Comparison of ENCODE assay signal across 8 mouse cellular contexts in genomic region chr19:46329031-46329641, GRCm38 (mm10). TPM values are rescaled to one million over a fixed set of nuclear protein-coding genes. Genes with fewer than 3 reads are reported as not detected.
DNase-seq lines count a peak whose midpoint lies in the region; ATAC-seq lines count a peak whose summit lies in the region.

No protein-coding gene starts in this region.

- DNase-seq in heart, adult 18-20 months, result peak; percentile 33 to 38
- DNase-seq in heart, postnatal 25 days (ENCODE audit: low spot score), result no peak
- peak; percentile 52 for DNase-seq in CD4-positive helper T cell, adult 2 months (ENCODE audit: low read depth, low spot score)
- DNase-seq in thymus, postnatal 10 days (ENCODE audit: low spot score in 2 of 2), result no peak

- WGBS in embryonic facial prominence, embryonic 13.5 days, result 2% methylated on average over 54 of the region's 54 CpGs
- WGBS in intestine, embryonic 15.5 days, result 2% methylated on average over 54 of the region's 54 CpGs
- WGBS in midbrain, embryonic 13.5 days, result under 1% methylated on average over 54 of the region's 54 CpGs

- peak overlapping the region; percentile 86 for H3K27ac ChIP-seq in embryonic facial prominence, embryonic 13.5 days
- H3K27ac ChIP-seq in intestine, embryonic 15.5 days, result peak overlapping the region; percentile 88
- H3K27ac ChIP-seq in midbrain, embryonic 13.5 days, result peak overlapping the region; percentile 96

- H3K4me3 ChIP-seq in embryonic facial prominence, embryonic 13.5 days, result peak overlapping the region; percentile 73
- H3K4me3 ChIP-seq in intestine, embryonic 15.5 days (replicated peaks), result peak overlapping the region; percentile 64
- H3K4me3 ChIP-seq in midbrain, embryonic 13.5 days (replicated peaks), result peak overlapping the region; percentile 62

- peak overlapping the region; percentile 100 for H3K4me2 ChIP-seq in embryonic facial prominence, embryonic 13.5 days
- peak overlapping the region; percentile 99 for H3K4me2 ChIP-seq in intestine, embryonic 15.5 days (replicated peaks)
- peak overlapping the region; percentile 100 for H3K4me2 ChIP-seq in midbrain, embryonic 13.5 days (replicated peaks)

- H3K9ac ChIP-seq in embryonic facial prominence, embryonic 13.5 days, result peak overlapping the region; percentile 78
- H3K9ac ChIP-seq in intestine, embryonic 15.5 days, result peak overlapping the region; percentile 63
- H3K9ac ChIP-seq in midbrain, embryonic 13.5 days (replicated peaks), result peak overlapping the region; percentile 80

- peaks cover 44% of the 10 kb centered on the region for H3K27me3 ChIP-seq in embryonic facial prominence, embryonic 13.5 days
- H3K27me3 ChIP-seq in intestine, embryonic 15.5 days (replicated peaks), result peaks cover 28% of the 10 kb centered on the region
- peaks cover 14% of the 10 kb centered on the region for H3K27me3 ChIP-seq in midbrain, embryonic 13.5 days

- H3K4me1 ChIP-seq in embryonic facial prominence, embryonic 13.5 days, result peaks cover 30% of the 10 kb centered on the region
- peaks cover 27% of the 10 kb centered on the region for H3K4me1 ChIP-seq in intestine, embryonic 15.5 days (replicated peaks)
- peaks cover 52% of the 10 kb centered on the region for H3K4me1 ChIP-seq in midbrain, embryonic 13.5 days (replicated peaks)

- intact Hi-C loops in heart, postnatal 25 days (cut with DNase I), result no loop called here

- H3K36me3 ChIP-seq in embryonic facial prominence, embryonic 13.5 days, result peaks cover 19% of the 10 kb centered on the region
- H3K36me3 ChIP-seq in intestine, embryonic 15.5 days, result 0 out of 2 replicates have a peak, but pooled peaks cover 8% of the 10 kb centered on the region
- peaks cover 27% of the 10 kb centered on the region for H3K36me3 ChIP-seq in midbrain, embryonic 13.5 days

- no peak; the same call in 1 of the 2 replicates for ATAC-seq in embryonic facial prominence, embryonic 13.5 days (ENCODE audit: insufficient number of reproducible peaks, insufficient read depth, low FRiP score, low TSS enrichment, low read depth)
- ATAC-seq in intestine, embryonic 15.5 days, result no peak; the same call in 1 of the 2 replicates
- no peak; the same call in 1 of the 2 replicates for ATAC-seq in midbrain, embryonic 13.5 days
- no peak for ATAC-seq in megakaryocyte-erythroid progenitor cell, adult 5-6 weeks (replicated peaks; ENCODE audit: low FRiP score, low TSS enrichment, poor library complexity, severe bottlenecking)

- no peaks in the 10 kb centered on the region for H3K9me3 ChIP-seq in embryonic facial prominence, embryonic 13.5 days
- H3K9me3 ChIP-seq in intestine, embryonic 15.5 days, result no peaks in the 10 kb centered on the region
- no peaks in the 10 kb centered on the region for H3K9me3 ChIP-seq in midbrain, embryonic 13.5 days

RNA-seq across cellular contexts. Expression of gene Fbxl15, which starts 1.2 kb away (rescaled TPM):
- total RNA-seq in heart, adult 18-20 months (2021), result 1 to 10 TPM; 6.5 to 6.9 TPM
- 1 to 10 TPM; 5.2 to 6.0 TPM for total RNA-seq in heart, postnatal 25 days (2021)
- 15.1 and 16.5 TPM in 2 replicates for polyA plus RNA-seq in embryonic facial prominence, embryonic 13.5 days (2015; fragmentation: Nextera tagmentation; extraction: Ambion mirVana)
- 15.6 and 16.7 TPM in 2 replicates for polyA plus RNA-seq in intestine, embryonic 15.5 days (2015; fragmentation: Nextera tagmentation; extraction: Ambion mirVana)
- 40.8 and 44.2 TPM in 2 replicates for polyA plus RNA-seq in midbrain, embryonic 13.5 days (2015; fragmentation: Nextera tagmentation; extraction: Ambion mirVana)
- 4.7 TPM in 1 of 2 replicates, not detected in the other for total RNA-seq in megakaryocyte-erythroid progenitor cell, adult 5-6 weeks (2014; fragmentation: Nextera tagmentation)
- 0.42 and 2.5 TPM in 2 replicates for total RNA-seq in megakaryocyte-erythroid progenitor cell, adult 5-6 weeks (2017)

RNA-seq across cellular contexts. Expression of gene Psd, which starts 2.2 kb away (rescaled TPM):
- total RNA-seq in heart, adult 18-20 months (2021), result under 1 TPM; 0.51 to 0.60 TPM
- total RNA-seq in heart, postnatal 25 days (2021), result 1 to 10 TPM; 1.2 to 1.3 TPM
- polyA plus RNA-seq in embryonic facial prominence, embryonic 13.5 days (2015; fragmentation: Nextera tagmentation; extraction: Ambion mirVana), result 5.0 and 6.0 TPM in 2 replicates
- 34.8 and 36.2 TPM in 2 replicates for polyA plus RNA-seq in intestine, embryonic 15.5 days (2015; fragmentation: Nextera tagmentation; extraction: Ambion mirVana)
- 61.7 and 69.0 TPM in 2 replicates for polyA plus RNA-seq in midbrain, embryonic 13.5 days (2015; fragmentation: Nextera tagmentation; extraction: Ambion mirVana)
- 3.4 and 7.1 TPM in 2 replicates for total RNA-seq in megakaryocyte-erythroid progenitor cell, adult 5-6 weeks (2014; fragmentation: Nextera tagmentation)
- total RNA-seq in megakaryocyte-erythroid progenitor cell, adult 5-6 weeks (2017), result 0.99 TPM in 1 of 2 replicates, not detected in the other

RNA-seq across cellular contexts. Expression of gene Cuedc2, which starts 9.4 kb away (rescaled TPM):
- total RNA-seq in heart, adult 18-20 months (2021), result 10 to 100 TPM; 91.4 to 92.1 TPM
- total RNA-seq in heart, postnatal 25 days (2021), result 10 to 100 TPM; 80.9 to 87.7 TPM
- 177 and 188 TPM in 2 replicates for polyA plus RNA-seq in embryonic facial prominence, embryonic 13.5 days (2015; fragmentation: Nextera tagmentation; extraction: Ambion mirVana)
- 126 and 138 TPM in 2 replicates for polyA plus RNA-seq in intestine, embryonic 15.5 days (2015; fragmentation: Nextera tagmentation; extraction: Ambion mirVana)
- polyA plus RNA-seq in midbrain, embryonic 13.5 days (2015; fragmentation: Nextera tagmentation; extraction: Ambion mirVana), result 290 TPM in 2 replicates
- 58.5 and 61.2 TPM in 2 replicates for total RNA-seq in megakaryocyte-erythroid progenitor cell, adult 5-6 weeks (2014; fragmentation: Nextera tagmentation)
- total RNA-seq in megakaryocyte-erythroid progenitor cell, adult 5-6 weeks (2017), result 100 and 121 TPM in 2 replicates

RNA-seq across cellular contexts. Expression of gene Mfsd13a, which starts 11.8 kb away (rescaled TPM):
- 1 to 10 TPM; 3.7 to 4.0 TPM for total RNA-seq in heart, adult 18-20 months (2021)
- total RNA-seq in heart, postnatal 25 days (2021), result 1 to 10 TPM; 1.9 to 2.3 TPM
- polyA plus RNA-seq in embryonic facial prominence, embryonic 13.5 days (2015; fragmentation: Nextera tagmentation; extraction: Ambion mirVana), result 3.3 and 4.3 TPM in 2 replicates
- polyA plus RNA-seq in intestine, embryonic 15.5 days (2015; fragmentation: Nextera tagmentation; extraction: Ambion mirVana), result 13.5 and 14.2 TPM in 2 replicates
- polyA plus RNA-seq in midbrain, embryonic 13.5 days (2015; fragmentation: Nextera tagmentation; extraction: Ambion mirVana), result 7.8 and 9.2 TPM in 2 replicates
- total RNA-seq in megakaryocyte-erythroid progenitor cell, adult 5-6 weeks (2014; fragmentation: Nextera tagmentation), result 15.0 and 16.5 TPM in 2 replicates
- total RNA-seq in megakaryocyte-erythroid progenitor cell, adult 5-6 weeks (2017), result 1.3 and 1.7 TPM in 2 replicates

RNA-seq across cellular contexts. Expression of gene 2310034G01Rik, which starts 21.0 kb away (rescaled TPM):
- under 1 TPM; 0.69 TPM for total RNA-seq in heart, adult 18-20 months (2021)
- total RNA-seq in heart, postnatal 25 days (2021), result under 1 TPM; 0.36 to 0.70 TPM
- 1.5 and 2.3 TPM in 2 replicates for polyA plus RNA-seq in embryonic facial prominence, embryonic 13.5 days (2015; fragmentation: Nextera tagmentation; extraction: Ambion mirVana)
- polyA plus RNA-seq in intestine, embryonic 15.5 days (2015; fragmentation: Nextera tagmentation; extraction: Ambion mirVana), result 1.1 and 1.7 TPM in 2 replicates
- 1.7 TPM in 2 replicates for polyA plus RNA-seq in midbrain, embryonic 13.5 days (2015; fragmentation: Nextera tagmentation; extraction: Ambion mirVana)
- 0.55 TPM in 1 of 2 replicates, not detected in the other for total RNA-seq in megakaryocyte-erythroid progenitor cell, adult 5-6 weeks (2014; fragmentation: Nextera tagmentation)
- 0.56 TPM in 1 of 2 replicates, not detected in the other for total RNA-seq in megakaryocyte-erythroid progenitor cell, adult 5-6 weeks (2017)

Comparison
In these comparisons a context has a peak if more than half of its experiments do, and no peak if none do; other contexts are left out.
1. DNase-seq: peak in heart, adult 18-20 months (2 of 2) and CD4-positive helper T cell, adult 2 months (single experiment); none in heart, postnatal 25 days (single experiment) and thymus, postnatal 10 days (0 of 2).
2. Peak in every context shown above with its lines, with median percentiles within 50 percentile points of each other: H3K27ac ChIP-seq, H3K4me2 ChIP-seq, H3K4me3 ChIP-seq and H3K9ac ChIP-seq.